Mouse (Mus musculus): Measurements from ENCODE around the gene Sox5.

Sox5 gene

GRCm38 (mm10) chr6:143960081-143960480 is 821.7 kb downstream of the Sox5 start:
- in situ Hi-C loops (cut with MboI, MseI): no loop called here

- in situ Hi-C loops (cut with MboI, MseI): no loop called here
These were observed 823.4 kb downstream of the Sox5 start for GRCm38 (mm10) chr6:143958372-143958771.

GRCm38 (mm10) chr6:143957063-143957462 is 824.7 kb downstream of the Sox5 start:
- in situ Hi-C loops (cut with MboI, MseI): no loop called here

- in situ Hi-C loops (cut with MboI, MseI): no loop called here
These were observed 833.0 kb downstream of the Sox5 start for GRCm38 (mm10) chr6:143948553-143949308.

DNA sequence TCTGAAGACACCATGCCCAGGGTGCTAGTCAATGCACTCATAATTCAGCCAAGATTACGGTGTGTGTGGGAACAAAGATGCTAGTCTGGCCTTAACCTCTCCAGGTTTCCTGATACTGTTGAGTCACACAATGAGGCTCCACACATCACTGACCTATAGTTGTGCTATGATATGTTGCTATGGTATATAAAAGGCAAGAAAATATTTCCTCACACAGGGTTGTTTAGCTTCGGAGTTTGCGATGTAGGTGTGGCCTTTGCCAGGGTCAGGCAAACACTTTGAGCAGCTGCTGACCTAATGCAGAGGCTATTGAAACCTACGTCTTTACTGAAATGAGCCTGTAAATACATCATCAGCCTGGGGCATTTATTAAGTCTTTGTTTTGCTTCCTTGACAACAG is 833.7 kb downstream of the Sox5 start:
- in situ Hi-C loops (cut with MboI, MseI): no loop called here

DNA sequence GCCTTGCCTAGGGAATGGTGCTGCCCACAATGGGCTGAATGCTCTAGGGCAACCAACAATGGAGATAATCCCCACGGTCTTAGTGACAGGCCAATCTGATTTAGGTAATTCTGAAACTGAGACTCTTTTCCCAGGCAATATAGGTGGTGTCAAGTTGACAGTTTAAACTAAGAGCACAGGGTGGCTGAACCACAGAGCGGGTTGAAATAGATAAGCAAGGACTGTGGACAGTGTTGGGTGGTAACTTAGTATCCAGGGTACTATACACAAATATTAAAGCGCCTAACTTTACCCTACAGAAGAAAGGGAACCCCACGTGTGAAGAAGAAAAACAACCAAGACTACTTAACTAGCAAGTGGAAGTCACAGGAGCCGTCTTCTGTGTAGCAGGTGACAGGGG is 838.7 kb downstream of the Sox5 start:
- in situ Hi-C loops (cut with MboI, MseI): no loop called here

DNA sequence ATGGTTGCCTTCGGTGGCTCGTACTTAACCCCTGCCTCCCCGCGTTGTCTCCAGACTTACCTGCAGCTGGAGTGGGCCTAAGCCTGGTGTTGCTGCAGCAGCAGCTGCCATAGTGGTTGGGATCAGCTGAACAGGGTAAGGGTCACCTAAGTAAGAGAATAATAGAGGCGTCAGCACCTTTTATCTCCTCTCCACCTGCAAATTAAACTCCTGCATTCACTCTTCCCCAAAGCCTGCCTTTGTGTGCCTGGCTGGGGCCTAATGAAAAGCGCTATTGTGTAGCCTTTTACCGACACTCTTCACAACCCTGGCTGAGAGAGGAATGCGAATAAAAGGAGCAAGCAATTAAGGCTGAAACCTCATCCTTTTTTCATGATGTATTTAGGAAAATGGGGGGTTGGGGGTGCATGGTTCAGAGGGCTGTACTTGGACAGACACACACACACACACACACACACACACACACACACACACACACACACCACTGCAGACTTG is 840.4 kb downstream of the Sox5 start:
- in situ Hi-C loops (cut with MboI, MseI): no loop called here

- in situ Hi-C loops (cut with MboI, MseI): no loop called here
These were observed 858.6 kb downstream of the Sox5 start for GRCm38 (mm10) chr6:143923146-143923545.

DNA sequence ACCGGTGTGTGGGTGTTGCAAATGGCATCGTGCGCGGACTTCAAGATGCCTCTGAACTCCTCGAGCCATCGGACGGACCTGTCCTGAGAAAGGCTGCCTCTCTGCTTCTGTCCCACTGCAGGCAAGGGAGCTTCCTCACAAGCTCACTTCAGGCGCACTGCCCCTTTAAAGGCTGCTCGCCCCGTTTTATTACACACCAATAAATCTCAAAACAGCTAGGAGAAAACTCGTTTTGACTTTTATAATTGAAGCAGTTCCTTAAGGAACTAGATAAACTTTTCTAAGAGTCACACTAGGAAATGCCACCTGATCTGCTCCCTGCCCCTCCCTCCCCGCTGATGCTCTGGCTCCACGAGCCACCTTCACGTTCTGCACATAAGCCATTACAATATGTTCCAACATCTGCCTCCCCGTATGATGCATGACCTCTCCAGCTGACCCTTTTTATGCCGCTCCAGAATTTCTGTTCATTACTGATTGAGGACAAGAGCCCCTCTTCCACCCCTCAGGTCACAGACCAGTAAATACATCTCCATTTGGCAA is 863.3 kb downstream of the Sox5 start:
- in situ Hi-C loops (cut with MboI, MseI): no loop called here

DNA sequence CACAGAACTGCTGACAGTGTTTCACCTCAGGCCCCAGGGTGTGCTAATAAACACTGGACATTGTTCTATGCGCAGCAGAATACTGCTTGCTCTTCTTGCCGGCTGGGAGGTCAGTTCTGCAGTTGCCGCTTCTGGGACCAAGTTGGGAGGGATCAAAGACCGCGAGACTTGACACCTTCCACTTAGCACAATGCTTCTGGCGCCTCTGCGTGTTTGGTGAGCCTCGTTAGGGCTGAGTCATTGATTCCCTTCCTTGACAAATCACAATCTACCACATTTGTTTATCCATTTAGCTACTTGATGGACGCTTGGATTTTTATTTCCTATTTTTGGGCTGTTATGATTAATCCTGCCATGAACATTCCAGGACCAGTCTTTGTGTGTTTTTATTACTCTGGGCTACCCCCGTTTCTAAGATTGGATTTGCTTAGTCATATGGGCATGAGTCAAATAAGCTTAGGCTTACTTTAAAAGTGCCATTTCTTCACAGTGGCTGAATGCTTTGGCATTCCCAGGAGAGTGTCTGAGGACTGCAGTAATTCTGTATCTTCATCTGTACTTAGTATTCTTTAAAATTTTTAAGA is 865.5 kb downstream of the Sox5 start:
- in situ Hi-C loops (cut with MboI, MseI): no loop called here

GRCm38 (mm10) chr6:143915686-143916085 is 866.1 kb downstream of the Sox5 start:
- in situ Hi-C loops (cut with MboI, MseI): no loop called here

- in situ Hi-C loops (cut with MboI, MseI): no loop called here
These were observed 869.5 kb downstream of the Sox5 start for GRCm38 (mm10) chr6:143912316-143912715.

DNA sequence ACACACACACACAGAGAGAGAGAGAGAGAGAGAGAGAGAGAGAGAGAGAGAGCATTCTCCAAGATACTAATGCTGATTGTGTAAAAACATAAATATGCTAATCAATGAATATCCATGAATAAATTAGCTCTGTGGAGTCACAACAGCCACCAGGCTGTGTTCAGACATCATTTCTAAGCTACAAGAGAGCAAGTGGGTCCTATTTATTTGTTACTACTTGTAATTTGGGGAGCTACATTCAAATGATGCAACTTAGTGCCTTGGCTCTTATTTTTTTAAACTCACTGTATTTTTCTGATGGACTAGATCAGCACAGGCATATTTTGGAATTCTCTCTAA is 877.1 kb downstream of the Sox5 start:
- in situ Hi-C loops (cut with MboI, MseI): no loop called here

DNA sequence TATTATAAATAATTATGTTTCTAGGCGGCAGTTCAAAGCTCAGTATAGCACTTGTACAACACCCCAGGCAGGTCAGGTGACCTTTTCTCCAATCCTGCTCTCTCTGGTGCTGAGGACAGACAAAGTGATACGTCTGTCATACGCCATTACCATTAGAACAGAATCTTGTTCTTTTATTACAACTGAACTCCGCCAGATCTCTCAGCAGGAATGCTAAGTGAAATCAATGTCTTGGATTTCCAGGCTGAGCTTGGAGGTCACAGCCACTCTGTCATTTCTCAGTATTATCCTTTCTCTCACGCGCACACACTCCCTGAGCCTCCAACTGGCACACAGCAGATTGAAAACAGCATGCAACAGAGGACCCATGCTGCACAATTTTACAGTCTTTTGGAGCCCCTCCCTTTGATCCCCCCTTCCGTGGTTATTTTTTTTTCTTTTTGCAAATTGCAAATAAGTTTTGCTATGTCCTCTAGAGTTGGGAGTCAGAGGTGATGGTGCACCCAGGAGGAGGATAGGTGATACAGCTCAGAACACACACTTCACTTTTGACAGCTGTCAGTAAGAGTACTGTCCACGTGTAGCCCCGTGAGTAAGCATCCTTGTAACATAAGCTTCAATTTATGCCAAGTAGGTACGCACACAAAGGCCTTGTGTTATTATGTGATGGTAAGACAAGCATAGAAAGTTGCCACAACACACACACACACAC is 877.6 kb downstream of the Sox5 start:
- in situ Hi-C loops (cut with MboI, MseI): no loop called here

GRCm38 (mm10) chr6:143900871-143901270 is 880.9 kb downstream of the Sox5 start:
- in situ Hi-C loops (cut with MboI, MseI): no loop called here

GRCm38 (mm10) chr6:143895092-143895491 is 886.7 kb downstream of the Sox5 start:
- in situ Hi-C loops (cut with MboI, MseI): no loop called here

DNA sequence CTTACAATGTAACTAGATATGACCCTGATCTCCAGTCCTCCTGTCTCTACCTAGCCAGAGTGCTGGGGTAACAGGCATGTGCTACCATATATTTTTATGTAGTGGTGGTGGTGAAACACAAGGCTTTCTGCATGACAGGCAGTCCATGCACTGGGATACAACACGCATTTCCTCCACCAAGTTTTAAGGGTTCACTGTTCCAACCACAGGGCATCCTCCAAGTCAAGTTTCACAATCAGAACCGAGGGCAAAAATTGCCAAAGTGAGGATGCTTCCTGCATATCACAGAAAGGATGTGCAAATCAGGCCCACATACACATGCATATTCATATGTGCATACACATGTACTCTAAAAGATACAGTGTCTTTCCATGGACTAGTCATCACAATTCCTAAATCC is 888.9 kb downstream of the Sox5 start:
- in situ Hi-C loops (cut with MboI, MseI): no loop called here

DNA sequence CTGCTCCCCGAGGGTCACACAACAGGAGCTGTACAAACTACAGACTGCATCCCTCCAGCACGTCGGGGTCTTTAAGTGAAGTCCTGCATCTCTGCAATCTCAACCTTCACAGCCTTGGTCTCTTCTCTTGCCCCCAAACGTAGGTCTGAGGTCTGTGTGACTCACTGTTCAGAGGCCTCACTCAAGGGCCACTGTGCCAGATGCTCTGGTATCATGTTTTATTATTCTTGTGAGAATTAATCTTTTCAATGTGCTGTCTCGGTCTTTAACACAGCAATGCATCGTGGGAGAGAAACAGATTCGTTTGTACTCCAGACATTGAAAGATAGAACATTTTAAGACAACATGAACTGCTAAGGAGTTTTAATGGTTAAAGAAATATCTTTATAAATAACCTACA is 893.2 kb downstream of the Sox5 start:
- in situ Hi-C loops (cut with MboI, MseI): no loop called here

DNA sequence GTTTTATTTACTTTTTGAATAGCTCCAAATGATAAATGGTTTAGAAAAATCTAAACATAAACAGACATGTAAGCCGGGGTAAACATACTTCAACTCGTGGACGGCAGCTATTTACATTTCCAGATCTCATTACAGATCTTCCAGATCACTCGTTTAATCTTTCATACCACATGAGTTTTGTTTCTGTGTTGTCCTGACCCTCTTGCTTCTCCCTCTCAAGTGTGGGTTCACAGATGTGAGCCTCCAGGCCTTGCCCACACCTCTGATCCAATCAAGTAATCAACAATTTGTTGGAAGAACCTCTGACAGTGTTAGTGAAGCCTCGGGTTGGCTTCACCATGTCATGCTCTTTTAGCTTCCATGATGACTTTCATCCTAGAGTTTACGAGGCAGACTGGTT is 903.3 kb downstream of the Sox5 start:
- in situ Hi-C loops (cut with MboI, MseI): no loop called here

GRCm38 (mm10) chr6:143868790-143869189 is 913.0 kb downstream of the Sox5 start:
- in situ Hi-C loops (cut with MboI, MseI): no loop called here

DNA sequence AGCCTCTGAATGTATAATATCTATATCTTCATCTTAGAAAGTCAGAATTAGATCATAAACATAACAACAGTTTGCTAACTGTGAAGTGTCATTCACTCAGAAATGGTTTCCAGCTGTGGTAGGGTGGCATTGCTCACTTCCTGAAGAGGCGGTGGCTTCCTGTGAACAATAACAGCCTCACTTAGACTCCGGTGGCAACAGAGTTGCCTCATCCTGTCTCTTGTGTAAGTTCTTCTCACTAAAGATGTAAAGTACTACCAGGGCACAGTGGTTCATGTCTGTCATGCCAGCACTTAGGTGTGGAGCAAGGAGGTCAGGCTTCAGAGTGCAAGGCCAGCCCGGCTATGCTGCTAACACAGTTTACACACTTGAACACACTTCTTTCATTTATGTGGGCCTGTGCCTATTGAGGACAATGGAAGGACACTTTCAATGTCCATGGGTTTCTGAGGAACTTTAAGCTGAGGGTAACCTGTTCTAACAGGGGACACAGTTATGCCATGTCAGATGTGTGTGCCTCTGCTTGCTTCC is 913.6 kb downstream of the Sox5 start:
- in situ Hi-C loops (cut with MboI, MseI): no loop called here

- in situ Hi-C loops (cut with MboI, MseI): no loop called here
These were observed 914.7 kb downstream of the Sox5 start for GRCm38 (mm10) chr6:143867029-143867428.

Measured in T-helper 17 cell (primary cell).